Mouse (Mus musculus) right cerebral cortex, postnatal 25 days (tissue): ENCODE measurements at regions not wholly inside any gene's neighbourhood (a gene's known extent, or its start where the extent isn't known, plus 50 kb on each side); places are given as distances from the start of the nearest gene placed in this dataset.

ENCODE experiments used
- DNase-seq: peaks from one replicate; pipeline ENCODE4 v3.0.0; 2022

DNA sequence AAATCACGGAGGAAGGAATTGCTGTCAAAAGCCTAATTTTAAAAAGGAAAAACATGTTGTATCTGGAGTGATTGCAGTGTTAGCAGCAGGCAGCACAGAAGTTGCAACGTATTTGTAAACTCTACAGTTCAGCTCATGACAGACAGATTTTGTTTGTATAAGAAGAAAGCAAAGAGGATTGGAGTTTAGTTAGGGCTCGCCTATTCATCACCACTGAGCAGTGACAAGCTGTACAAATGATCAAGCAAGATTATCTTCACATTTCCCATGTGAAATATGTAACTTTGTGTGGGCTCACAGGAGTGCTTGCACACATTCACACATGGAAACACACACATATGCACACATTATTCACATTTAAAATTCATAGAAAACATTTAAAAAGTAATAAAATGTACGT, 57.5 kb upstream of the Cenpw start:
- no peak for DNase-seq
